Mouse (Mus musculus): ENCODE data around the gene Cep152.

- TF ChIP-seq CTCF (conservative IDR thresholded peaks at IDR 0.05 in 1 of 2, IDR thresholded peaks at IDR 0.05 in 1 of 2; ENCODE audit: low read depth in 2 of 2, low read length in 2 of 2) (peak; percentile 61 to 95), E2F4 (IDR thresholded peaks at IDR 0.05; ENCODE audit: insufficient replicate concordance, low read depth, low read length) (no peak), HCFC1 (IDR thresholded peaks at IDR 0.05; ENCODE audit: low read depth, low read length) (no peak), TCF12 (IDR thresholded peaks at IDR 0.05; ENCODE audit: low read depth, low read length) (no peak)
These were observed 35.1 kb upstream of the Cep152 start for GRCm38 (mm10) chr2:125659823-125660536.

Measured in CH12.LX (cell line).